Mouse (Mus musculus): ENCODE measurements around the gene Smim5.

GRCm38 (mm10) chr11:115900561-115901337, 983 bp downstream of the Smim5 start:
- TF ChIP-seq CTCF (IDR thresholded peaks at IDR 0.05; ENCODE audit: low read depth, low read length) (no peak), POLR2A (IDR thresholded peaks at IDR 0.05; ENCODE audit: borderline replicate concordance, low read depth, low read length) (no peak)

Measured in bone marrow macrophage, adult 2 months (primary cell).